Mouse (Mus musculus) CD4-positive naive resting alpha-beta T cell, adult 76 days (primary cell): ENCODE results near the gene Mrgpra6. TPM values are rescaled to one million over a fixed set of nuclear protein-coding genes. Genes with fewer than 3 reads are reported as not detected.

Experiments
- total RNA-seq: library from RNA; stranded (reverse); gene quantifications from one replicate; pipeline ENCODE4 v1.2.4, GENCODE M21; 2023

Gene Mrgpra6
- not detected for total RNA-seq

DNA sequence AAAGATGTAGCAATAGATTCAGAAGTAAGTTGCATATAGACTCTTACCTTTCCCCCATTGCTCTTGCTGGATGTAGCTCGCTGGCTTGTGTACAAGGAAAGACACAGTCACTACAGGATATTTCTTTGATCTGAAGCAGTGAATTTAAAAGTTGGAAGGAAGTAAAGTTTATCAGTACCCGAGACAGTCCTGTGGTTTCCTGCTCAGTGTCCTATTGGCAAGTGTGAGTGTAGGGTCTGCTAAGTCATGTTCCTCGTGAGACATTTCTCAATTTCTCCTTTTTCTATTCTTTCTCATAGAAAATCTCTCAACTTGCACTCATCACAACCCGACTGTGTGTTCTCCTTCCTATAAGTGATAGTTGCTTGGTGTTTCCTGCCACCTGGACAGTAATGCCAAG is at the start of gene Mrgpra6:
TSS of gene Mrgpra6 (minus strand) at position 91 of the 400 bp plus-strand sequence.

DNA sequence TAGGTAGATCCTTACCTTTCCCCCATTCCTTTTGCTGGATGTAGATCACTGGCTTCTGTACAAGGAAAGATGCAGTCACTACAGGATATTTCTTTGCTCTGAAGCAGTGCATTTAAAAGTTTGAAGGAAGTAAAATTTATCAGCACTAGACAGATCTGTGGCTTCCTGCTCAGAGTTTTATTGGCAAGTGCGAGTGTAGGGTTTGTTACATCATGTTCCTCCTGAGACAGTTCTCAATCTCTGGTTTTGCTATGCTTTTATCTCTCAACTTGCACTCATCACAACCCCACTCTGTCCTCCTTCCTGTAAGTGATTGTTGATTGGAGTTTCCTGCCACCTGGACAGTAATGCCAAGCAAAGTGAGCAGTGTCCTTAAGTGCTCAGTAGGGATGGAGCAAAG is 48.0 kb upstream of the Mrgpra6 start, which contains the start of gene Mrgpra9:
TSS of gene Mrgpra9 (minus strand) at position 79 of the 400 bp plus-strand sequence.

Other genes starting within 250 kb of the Mrgpra6 start
- gene Uevld, start 246.4 kb downstream of the Mrgpra6 start, total RNA-seq = 7.9 TPM
- gene Gm9999, start 221.3 kb downstream of the Mrgpra6 start, total RNA-seq = not detected
- gene Spty2d1, start 196.5 kb downstream of the Mrgpra6 start, total RNA-seq = 74.3 TPM
- gene Tmem86a, start 154.3 kb downstream of the Mrgpra6 start, total RNA-seq = 5.9 TPM
- gene Ptpn5, start 71.2 kb downstream of the Mrgpra6 start, total RNA-seq = 0.35 TPM
- gene Mrgpra9, start 47.9 kb upstream of the Mrgpra6 start, total RNA-seq = not detected
- gene Mrgpra1, start 149.3 kb upstream of the Mrgpra6 start, total RNA-seq = not detected
- gene Mrgpra2a, start 247.2 kb upstream of the Mrgpra6 start, total RNA-seq = not detected